Mouse (Mus musculus) leukemia stem cell, adult 10-12 weeks (primary cell): ENCODE results near the gene Camk2b. TPM values are rescaled to one million over a fixed set of nuclear protein-coding genes. Genes with fewer than 3 reads are reported as not detected.

Source experiments
- polyA plus RNA-seq: library from polyadenylated mRNA; stranded (reverse); fragments of >175 nt; gene quantifications from 2 replicates; pipeline ENCODE4 v1.2.3, GENCODE M21; 2012; ENCODE audit warnings: low replicate concordance

Camk2b gene
- polyA plus RNA-seq, result 0.33 TPM in 1 of 2 replicates, not detected in the other

DNA sequence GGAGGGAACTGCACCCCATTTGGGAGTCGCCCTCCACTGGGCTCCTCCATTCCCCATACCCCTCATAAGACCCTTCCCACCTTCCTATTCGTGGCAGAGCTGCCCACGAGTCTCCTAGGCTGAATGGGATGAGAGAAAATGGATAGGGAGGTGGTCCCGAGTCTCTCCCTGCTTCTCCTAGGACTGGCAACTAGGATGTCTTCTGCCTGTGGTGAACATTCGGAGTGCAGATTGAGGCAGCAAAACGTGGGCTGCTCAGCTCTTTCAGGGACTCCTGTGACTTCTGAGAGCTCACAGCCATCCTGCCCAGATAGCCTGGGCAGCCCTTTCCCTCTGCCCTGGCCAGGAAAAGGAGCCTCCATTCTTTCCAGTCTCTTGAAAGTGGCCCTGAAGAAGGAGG, at the start of gene Camk2b:
Gene Camk2b, minus strand, starts transcription at position 187 of the 400 bp plus-strand sequence.

DNA sequence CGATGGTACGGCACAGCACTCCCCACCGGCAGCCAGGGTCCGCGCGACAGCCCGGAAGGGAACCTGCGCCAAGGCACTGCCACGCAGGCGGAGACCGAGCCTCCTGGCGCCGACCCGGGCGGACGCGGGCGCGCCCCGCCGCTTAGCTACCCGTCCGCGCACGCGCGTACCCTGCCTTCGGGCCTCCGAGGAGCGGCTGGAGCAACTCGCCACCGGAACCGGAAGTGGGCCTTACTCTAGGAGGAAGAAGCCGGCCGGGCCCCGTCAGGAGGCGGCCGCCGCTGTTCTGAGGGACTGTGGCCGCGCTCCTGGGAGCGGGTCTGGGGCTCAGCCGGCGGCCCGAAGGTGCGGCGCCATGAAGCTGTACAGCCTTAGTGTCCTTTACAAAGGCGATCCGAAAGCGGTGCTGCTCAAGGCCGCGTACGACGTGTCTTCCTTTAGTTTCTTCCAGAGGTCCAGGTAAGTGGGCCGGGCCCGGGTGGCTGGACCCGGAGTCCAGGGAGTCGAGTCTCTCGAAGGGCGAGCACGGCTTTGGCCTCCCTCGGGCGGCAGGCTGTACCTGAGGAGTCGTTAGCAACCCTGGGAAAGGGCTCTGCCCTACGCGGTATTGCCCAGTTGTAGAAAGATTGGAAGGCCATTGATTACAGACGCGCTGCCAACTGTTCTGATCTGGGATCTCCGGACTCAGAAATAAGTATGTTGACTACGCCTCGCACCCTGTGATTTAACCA, 110.5 kb downstream of the Camk2b start, which contains the start of gene Ykt6:
Gene Ykt6, plus strand, starts transcription at position 148 of the 731 bp plus-strand sequence.

DNA sequence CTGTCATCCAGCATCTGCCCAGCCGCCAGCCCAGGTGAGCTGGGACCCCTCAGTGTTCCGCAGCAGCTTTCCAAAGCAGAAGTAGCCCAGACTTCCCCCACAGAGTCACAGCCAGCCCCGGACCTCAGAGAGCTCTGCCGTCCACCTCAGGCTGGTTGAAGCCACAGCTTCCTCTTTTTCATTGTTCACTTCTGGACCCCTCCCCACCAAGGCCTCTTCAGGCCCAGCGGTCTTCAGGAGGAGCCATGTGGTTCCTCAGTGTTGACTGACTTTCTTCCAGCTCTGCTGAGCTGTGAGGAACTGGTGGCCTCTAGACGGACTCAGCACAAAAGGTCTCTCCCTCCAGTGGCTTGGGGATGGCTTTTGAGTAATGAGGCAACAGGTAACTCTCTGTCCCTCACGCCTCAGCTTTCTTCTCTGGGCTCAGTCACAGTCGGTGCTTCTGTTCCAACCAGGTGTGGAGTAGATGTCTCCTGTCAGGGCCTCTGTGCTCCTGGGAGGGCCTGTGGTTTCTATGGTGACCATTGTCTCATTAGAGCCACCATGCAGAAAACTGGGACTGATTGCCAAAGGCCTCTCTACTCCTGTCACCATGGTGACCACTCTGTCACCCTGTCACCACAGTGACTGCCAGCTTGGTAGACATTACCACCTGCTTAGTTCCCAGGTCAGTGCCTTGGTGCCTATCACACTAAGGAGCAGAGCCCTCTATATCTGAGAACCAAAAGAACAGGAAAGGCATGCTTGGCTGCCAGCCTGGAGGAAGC, 116.4 kb downstream of the Camk2b start, which contains the start of gene Gck:
Gene Gck, minus strand, starts transcription at position 496 of the 767 bp plus-strand sequence.

Other genes with a start within 250 kb of the Camk2b start
- 15.9 and 19.7 TPM in 2 replicates for gene Polm, start 228.3 kb downstream of the Camk2b start, polyA plus RNA-seq
- gene Aebp1, start 204.4 kb downstream of the Camk2b start, polyA plus RNA-seq, result 1.7 and 2.8 TPM in 2 replicates
- 774 and 1,099 TPM in 2 replicates for gene Pold2, start 188.1 kb downstream of the Camk2b start, polyA plus RNA-seq
- gene Myl7, start 167.6 kb downstream of the Camk2b start, polyA plus RNA-seq, result not detected in 2 replicates
- gene Gck, start 116.3 kb downstream of the Camk2b start, polyA plus RNA-seq, result 0.08 TPM in 1 of 2 replicates, not detected in the other
- gene Ykt6, start 110.7 kb downstream of the Camk2b start, polyA plus RNA-seq, result 4.8 and 9.3 TPM in 2 replicates
- not detected in 2 replicates for gene A730071L15Rik, start 133.7 kb upstream of the Camk2b start, polyA plus RNA-seq
- 13.6 and 24.2 TPM in 2 replicates for gene Nudcd3, start 134.1 kb upstream of the Camk2b start, polyA plus RNA-seq
- not detected in 2 replicates for gene Npc1l1, start 163.8 kb upstream of the Camk2b start, polyA plus RNA-seq
- gene Ddx56, start 201.4 kb upstream of the Camk2b start, polyA plus RNA-seq, result 8.9 and 15.3 TPM in 2 replicates
- 19.5 and 19.6 TPM in 2 replicates for gene Tmed4, start 208.5 kb upstream of the Camk2b start, polyA plus RNA-seq
- 11.1 and 80.9 TPM in 2 replicates for gene Ogdh, start 225.3 kb upstream of the Camk2b start, polyA plus RNA-seq